Mouse (Mus musculus) thymus, postnatal 36 days (tissue): ENCODE measurements around the gene Olfr967.
"Not testable (repeated sequence)": the region's sequence is repeated elsewhere in the genome, so short reads cannot be mapped to it uniquely, and the experiment has no call there.

Experiments
- DNase-seq, 2 experiments: peaks; one replicate each; pipeline ENCODE4 v3.0.0; 2022; ENCODE audit warnings: mixed read lengths in 2 of 2

Gene Olfr967

DNA sequence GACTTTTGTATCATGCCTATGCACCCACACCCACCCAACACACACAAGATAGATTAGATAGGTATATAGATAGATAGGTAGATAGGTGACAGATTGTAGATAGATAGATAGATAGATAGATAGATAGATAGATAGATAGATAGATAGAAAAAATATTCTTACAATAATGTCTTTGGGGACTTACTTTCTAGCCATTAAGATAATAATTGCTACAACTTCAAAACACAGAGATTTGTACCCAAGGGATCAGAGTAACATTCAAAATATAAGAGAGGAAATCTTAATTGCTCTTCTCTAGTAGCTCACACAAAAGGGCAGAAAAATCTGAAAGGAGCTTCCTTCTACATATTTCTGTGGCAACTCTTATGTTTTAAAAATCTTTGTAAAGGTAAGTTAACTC is at the start of gene Olfr967:
Gene Olfr967 (plus strand): TSS at position 301 of the 400 bp plus-strand sequence.
- DNase-seq = no peak

- DNase-seq = not testable (repeated sequence)
Observed at GRCm38 (mm10) chr9:39701123-39701522, 44.9 kb upstream of the Olfr967 start.

DNA sequence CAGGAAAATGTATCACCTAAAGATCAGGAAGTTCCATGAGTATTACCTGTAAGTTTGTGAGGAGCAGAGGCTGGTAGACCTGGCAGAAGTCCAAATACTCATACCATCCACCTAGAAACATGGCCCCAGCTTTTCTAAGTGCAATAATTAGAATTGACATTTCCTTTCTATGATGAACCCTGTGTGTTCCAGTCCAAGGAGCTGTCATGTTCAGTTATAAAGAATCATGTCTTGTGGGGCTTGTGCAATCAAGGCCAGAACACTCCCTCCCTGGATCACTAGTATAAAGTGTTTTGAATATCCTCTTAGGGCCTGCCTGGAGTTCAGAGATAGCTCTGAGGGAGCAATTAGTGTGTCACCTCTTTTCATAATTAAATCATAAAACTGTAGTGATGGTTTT is 39.0 kb upstream of the Olfr967 start, which contains the start of gene Olfr149:
Gene Olfr149 (minus strand): TSS at position 101 of the 400 bp plus-strand sequence.
- DNase-seq = no peak

- DNase-seq = no peak
Observed at GRCm38 (mm10) chr9:39708958-39709357, 37.1 kb upstream of the Olfr967 start.

DNA sequence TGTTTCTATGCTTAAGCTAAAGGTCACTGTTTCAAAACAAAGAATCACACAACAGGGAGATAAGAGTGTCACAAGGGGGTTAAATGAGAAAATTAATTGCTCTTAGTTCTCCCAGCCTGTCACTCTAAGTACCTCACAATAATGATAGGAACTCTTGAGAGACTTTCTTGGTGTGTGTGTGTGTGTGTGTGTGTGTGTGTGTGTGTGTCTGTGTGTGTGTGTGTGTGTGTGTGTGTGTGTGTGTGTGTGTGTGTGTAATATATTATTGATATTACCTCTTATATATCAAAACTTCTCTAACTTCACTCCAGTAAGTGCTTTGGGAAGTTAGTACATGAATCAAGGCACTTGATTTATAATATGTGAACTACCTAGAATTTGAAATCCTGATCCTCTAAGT is 35.0 kb upstream of the Olfr967 start, which contains the start of gene Olfr965:
Gene Olfr965 (plus strand): TSS at position 301 of the 400 bp plus-strand sequence.
- DNase-seq = no peak

- no peak for DNase-seq
Observed at GRCm38 (mm10) chr9:39730678-39731077, 15.4 kb upstream of the Olfr967 start, which contains the start of gene Olfr150. Gene Olfr150 (plus strand): TSS chr9:39730978.

GRCm38 (mm10) chr9:39740741-39741140 is 5.3 kb upstream of the Olfr967 start:
- DNase-seq = no peak

DNA sequence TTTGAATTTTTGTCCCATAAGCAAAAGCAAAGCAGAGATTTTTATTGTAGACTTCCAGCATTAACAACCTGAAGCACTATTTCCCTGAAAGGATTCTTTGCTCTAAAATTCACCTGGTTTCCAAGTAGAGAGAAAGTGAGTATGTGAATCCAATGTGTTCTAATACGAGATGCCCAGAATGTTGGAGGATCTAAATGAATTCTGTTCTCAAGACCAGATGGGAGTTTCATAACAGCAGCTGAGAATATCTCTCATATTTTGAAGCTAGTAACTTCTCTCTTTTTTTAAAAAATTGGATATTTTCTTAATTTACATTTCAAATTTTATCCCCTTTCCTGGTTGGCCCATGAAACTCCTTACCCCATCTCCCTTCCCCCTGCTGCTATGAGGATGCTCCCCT is 379 bp downstream of the Olfr967 start:
- DNase-seq = no peak

GRCm38 (mm10) chr9:39783153-39783552 is 37.1 kb downstream of the Olfr967 start, which contains the start of gene Olfr968:
Gene Olfr968 (minus strand): TSS chr9:39783253.
- no peak for DNase-seq

DNA sequence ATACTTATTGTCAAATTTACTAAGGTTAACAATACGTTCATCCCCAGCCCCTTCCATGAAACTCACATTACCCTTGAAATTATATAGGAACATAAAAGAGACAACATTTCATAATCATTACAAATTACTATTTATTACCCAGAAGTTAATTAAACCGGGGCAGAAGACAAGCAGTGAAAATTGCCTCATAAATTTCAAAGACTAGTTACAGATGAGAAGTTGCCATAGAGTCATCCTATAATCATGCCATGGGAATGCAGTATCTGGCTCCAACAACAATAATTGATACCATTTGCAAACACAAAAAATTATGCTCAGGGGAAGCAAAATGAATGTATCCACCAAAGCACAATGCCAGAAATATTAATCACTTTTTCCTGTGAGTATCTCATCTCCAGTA is 44.5 kb downstream of the Olfr967 start, which contains the start of gene Olfr969:
Gene Olfr969 (plus strand): TSS at position 388 of the 400 bp plus-strand sequence.
- DNase-seq = no peak
